Mouse (Mus musculus) CH12.LX (cell line): Measurements from ENCODE around the gene Itgad. TPM values are rescaled to one million over a fixed set of nuclear protein-coding genes. Genes with fewer than 3 reads are reported as not detected.

Source experiments
- DNase-seq: peaks from one replicate; pipeline ENCODE4 v3.0.0-alpha.2; 2013; ENCODE audit errors: extremely low read depth
- H3K27ac ChIP-seq: 2 replicates; pipeline ENCODE4 v1.5.1; 2012; ENCODE audit warnings: low read depth, mild to moderate bottlenecking, control low read depth, moderate library complexity; ENCODE audit not compliant: insufficient read depth
- H3K27me3 ChIP-seq: replicated peaks from 2 replicates; pipeline ENCODE3; 2012; ENCODE audit warnings: inconsistent platforms
- H3K36me3 ChIP-seq, 2 experiments: replicated peaks in 1 of 2; 2 replicates each; pipeline versions ENCODE3 to v1.6.1; 2012; ENCODE audit warnings: inconsistent platforms in 1 of 2, low read length in 1 of 2, mild to moderate bottlenecking in 1 of 2, mixed read lengths in 1 of 2, moderate library complexity in 1 of 2; ENCODE audit not compliant: control insufficient read depth in 1 of 2, insufficient read depth in 1 of 2
- H3K4me1 ChIP-seq, 2 experiments: 2 replicates each; pipeline ENCODE4 v1.6.1; 2012; ENCODE audit warnings: inconsistent platforms in 1 of 2, moderate library complexity in 1 of 2; ENCODE audit not compliant: insufficient read depth in 2 of 2, control insufficient read depth in 1 of 2
- H3K4me2 ChIP-seq: 2 replicates; pipeline ENCODE4 v1.6.1; 2012; ENCODE audit warnings: low read depth, mild to moderate bottlenecking, control low read depth; ENCODE audit not compliant: poor library complexity, insufficient read depth, severe bottlenecking
- H3K4me3 ChIP-seq, 3 experiments: fragments of 150-350 bp in 1 of 3; sonication (generic) in 1 of 3; replicated peaks in 1 of 3; 2 replicates each; pipeline versions ENCODE3 to v1.5.1; 2011 to 2012; ENCODE audit warnings: low read depth in 2 of 3, low read length in 2 of 3, mild to moderate bottlenecking in 2 of 3, moderate library complexity in 2 of 3, control low read depth in 1 of 3, improper control_type of control experiment in 1 of 3, inconsistent platforms in 1 of 3, mixed read lengths in 1 of 3; ENCODE audit not compliant: poor library complexity in 1 of 3
- H3K79me2 ChIP-seq: replicated peaks from 2 replicates; pipeline ENCODE4 v1.6.1; 2012; ENCODE audit warnings: mild to moderate bottlenecking, moderate library complexity; ENCODE audit not compliant: control insufficient read depth, poor library complexity, insufficient read depth, severe bottlenecking; ENCODE audit errors: extremely low read depth
- H3K9ac ChIP-seq: 2 replicates; pipeline ENCODE4 v1.6.1; 2012; ENCODE audit warnings: low read depth, mild to moderate bottlenecking, control low read depth, moderate library complexity; ENCODE audit not compliant: insufficient read depth
- H3K9me3 ChIP-seq: replicated peaks from 2 replicates; pipeline ENCODE3; 2012; ENCODE audit warnings: low read length, inconsistent platforms, mixed read lengths
- BHLHE40 ChIP-seq: IDR thresholded peaks from 2 replicates; pipeline ENCODE4 v1.6.1; 2011; ENCODE audit warnings: mild to moderate bottlenecking, low read depth, low read length, improper control_type of control experiment
- ELF1 ChIP-seq: IDR thresholded peaks from 2 replicates; pipeline ENCODE4 v1.6.1; 2014; ENCODE audit warnings: low read depth, mild to moderate bottlenecking, inconsistent platforms, low read length, improper control_type of control experiment
- EP300 ChIP-seq: IDR thresholded peaks from 2 replicates; pipeline ENCODE4 v1.6.1; 2011; ENCODE audit warnings: low read length, improper control_type of control experiment
- GABPA ChIP-seq: IDR thresholded peaks from 2 replicates; pipeline ENCODE4 v1.6.1; 2012; ENCODE audit warnings: low read depth, low read length, improper control_type of control experiment, inconsistent platforms; ENCODE audit not compliant: insufficient replicate concordance
- JUN ChIP-seq: IDR thresholded peaks from 2 replicates; pipeline ENCODE4 v1.6.1; 2011; ENCODE audit warnings: low read depth, mild to moderate bottlenecking, low read length, improper control_type of control experiment, moderate library complexity; ENCODE audit not compliant: insufficient read depth
- JUND ChIP-seq: conservative IDR thresholded peaks from 2 replicates; pipeline ENCODE4 v1.6.1; 2011; ENCODE audit warnings: low read depth, low read length, improper control_type of control experiment
- MAX ChIP-seq: IDR thresholded peaks from 2 replicates; pipeline ENCODE4 v1.6.1; 2011; ENCODE audit warnings: low read length, improper control_type of control experiment
- MAZ ChIP-seq: IDR thresholded peaks from 2 replicates; pipeline ENCODE4 v1.6.1; 2012; ENCODE audit warnings: low read depth, mild to moderate bottlenecking, inconsistent platforms, low read length, improper control_type of control experiment, moderate library complexity
- MEF2A ChIP-seq: IDR thresholded peaks from 2 replicates; pipeline ENCODE4 v1.6.1; 2014; ENCODE audit warnings: low read depth, mild to moderate bottlenecking, inconsistent platforms, low read length, improper control_type of control experiment, borderline replicate concordance
- MYC ChIP-seq: IDR thresholded peaks from 2 replicates; pipeline ENCODE4 v1.6.1; 2011; ENCODE audit warnings: low read depth, mild to moderate bottlenecking, improper control_type of control experiment, low read length
- NRF1 ChIP-seq: IDR thresholded peaks from 2 replicates; pipeline ENCODE4 v1.6.1; 2014; ENCODE audit warnings: low read depth, mild to moderate bottlenecking, inconsistent platforms, low read length, improper control_type of control experiment, moderate library complexity
- POLR2AphosphoS2 ChIP-seq: IDR thresholded peaks from 2 replicates; pipeline ENCODE4 v1.6.1; 2011; ENCODE audit warnings: low read depth, low read length, improper control_type of control experiment
- RCOR1 ChIP-seq: conservative IDR thresholded peaks from 2 replicates; pipeline ENCODE4 v1.6.1; 2012; ENCODE audit warnings: low read depth, mild to moderate bottlenecking, inconsistent platforms, low read length, improper control_type of control experiment
- SMC3 ChIP-seq: IDR thresholded peaks from 2 replicates; pipeline ENCODE4 v1.6.1; 2011; ENCODE audit warnings: low read depth, low read length, improper control_type of control experiment
- TBP ChIP-seq: conservative IDR thresholded peaks from 2 replicates; pipeline ENCODE4 v1.6.1; 2011; ENCODE audit warnings: low read depth, low read length, improper control_type of control experiment
- UBTF ChIP-seq: IDR thresholded peaks from 2 replicates; pipeline ENCODE4 v1.6.1; 2012; ENCODE audit warnings: low read depth, mild to moderate bottlenecking, inconsistent platforms, low read length, improper control_type of control experiment, moderate library complexity
- USF2 ChIP-seq: conservative IDR thresholded peaks from 2 replicates; pipeline ENCODE4 v1.6.1; 2011; ENCODE audit warnings: low read depth, low read length, improper control_type of control experiment
- ZC3H11A ChIP-seq: IDR thresholded peaks from 2 replicates; pipeline ENCODE4 v1.6.1; 2012; ENCODE audit warnings: low read depth, mild to moderate bottlenecking, inconsistent platforms, low read length, improper control_type of control experiment
- ZMIZ1 ChIP-seq: IDR thresholded peaks from 2 replicates; pipeline ENCODE4 v1.6.1; 2012; ENCODE audit warnings: low read depth, mild to moderate bottlenecking, inconsistent platforms, low read length, improper control_type of control experiment
- ZNF384 ChIP-seq: IDR thresholded peaks from 2 replicates; pipeline ENCODE4 v1.6.1; 2012; ENCODE audit warnings: low read depth, low read length, improper control_type of control experiment, inconsistent platforms
- dilution Hi-C: fragments of 300-500 bp; cut with MboI; formaldehyde crosslinking; loops from 2 replicates; pipeline ENCODE4 v1.14.3; 2020; ENCODE audit warnings: low sequenced_read_pairs; ENCODE audit not compliant: extremely low pct_unique_long_range_greater_than_20kb, extremely low pct_ligation_motif_present
- in situ Hi-C: fragments of 300-500 bp; cut with MboI; formaldehyde crosslinking; loops from 3 replicates; pipeline ENCODE4 v1.14.3; 2019; ENCODE audit warnings: low sequenced_read_pairs, low pct_ligation_motif_present, low pct_unique_long_range_greater_than_20kb, mixed read lengths
- polyA plus RNA-seq: library from polyadenylated mRNA; unstranded; fragments of >175 nt; gene quantifications from 2 replicates; pipeline ENCODE4 v1.2.1, GENCODE M21; 2012; ENCODE audit warnings: low read depth; ENCODE audit not compliant: insufficient read length
- total RNA-seq, 2 experiments: library from RNA; depleted of rRNA; stranded (reverse); fragments of 300-350 nt in 1 of 2; fragments of >200 nt in 1 of 2; gene quantifications; 2 replicates each; pipeline ENCODE4 v1.2.3; 2012 to 2014

Gene Itgad
- total and polyA plus RNA-seq, 3 experiments = not detected

DNA sequence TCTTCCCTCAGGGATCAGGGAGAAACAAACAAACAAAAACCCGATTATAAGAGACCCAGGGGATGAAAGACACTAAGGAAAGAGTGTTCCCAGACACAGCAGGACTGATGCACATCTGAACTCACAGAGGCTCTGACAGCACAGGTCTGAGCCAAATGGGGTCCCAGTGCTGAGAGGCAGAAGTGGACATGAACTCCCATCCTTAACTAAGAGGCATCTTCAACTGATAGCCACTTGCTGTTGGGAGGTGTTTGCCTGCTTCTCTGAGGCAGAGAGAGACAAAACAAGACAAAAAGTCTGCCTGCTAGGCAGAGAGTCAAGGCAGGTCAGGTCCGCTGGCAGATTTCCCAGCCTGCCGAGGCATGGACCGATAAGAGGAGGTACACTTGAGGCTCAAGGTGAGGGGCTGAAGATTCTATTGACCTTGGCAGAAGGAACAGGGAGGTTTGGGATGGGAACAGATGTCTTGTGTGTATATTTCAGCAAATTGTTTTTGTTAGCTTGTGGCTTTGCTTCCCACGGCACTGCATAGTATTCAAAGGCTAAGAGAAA, 102.7 kb downstream of the Itgad start:
- H3K4me1 ChIP-seq = no peaks in the 10 kb centered on the region
- TF ChIP-seq BHLHE40 (no peak), USF2 (no peak), MAZ (no peak), ZC3H11A (no peak), RCOR1 (no peak), EP300 (no peak), GABPA (no peak), SMC3 (no peak)
- H3K79me2 ChIP-seq = no peaks in the 10 kb centered on the region
- no peak overlapping the region for H3K9ac ChIP-seq
- H3K36me3 ChIP-seq = peaks cover 0 to 15% of the 10 kb centered on the region in 2 experiments
- no peak for DNase-seq
- no peak overlapping the region for H3K4me2 ChIP-seq
- peaks cover 12% of the 10 kb centered on the region for H3K27me3 ChIP-seq
- H3K9me3 ChIP-seq = no peaks in the 10 kb centered on the region
- H3K4me3 ChIP-seq = no peak overlapping the region
- dilution Hi-C loops (no loop called here), in situ Hi-C loops (no loop called here)
- no peak overlapping the region for H3K27ac ChIP-seq

DNA sequence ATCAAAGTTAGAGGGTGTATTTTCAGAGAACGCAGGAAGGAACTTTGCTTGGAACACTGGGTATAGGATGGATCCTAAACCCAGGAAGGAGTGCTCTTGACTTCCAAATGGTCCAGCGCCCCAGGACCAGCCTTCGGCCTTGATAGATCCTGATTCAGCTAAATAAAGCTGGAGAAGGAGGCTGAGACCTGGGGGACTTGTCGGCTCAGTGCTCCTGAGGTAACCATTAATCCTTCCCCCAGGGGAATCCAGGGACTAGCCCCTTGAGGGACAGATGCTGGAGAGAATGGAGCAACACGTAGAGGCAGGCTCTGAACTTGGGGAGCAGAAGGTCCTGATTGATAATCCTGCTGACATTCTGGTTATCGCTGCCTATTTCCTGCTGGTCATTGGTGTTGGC, 111.2 kb downstream of the Itgad start, which contains the start of gene Slc5a2:
Gene Slc5a2 (plus strand): TSS at position 247 of the 400 bp plus-strand sequence.
- Histone ChIP-seq H3K4me2 (no peak within 1 kb of the TSS), H3K4me3 (no peak within 1 kb of the TSS), H3K27me3 (peaks cover 16% of the 10 kb centered on the region), H3K27ac (no peak within 1 kb of the TSS), H3K36me3 (peaks cover 0 to 4% of the 10 kb centered on the region in 2 experiments), H3K9me3 (no peaks in the 10 kb centered on the region), H3K4me1 (no peaks in the 10 kb centered on the region), H3K9ac (no peak within 1 kb of the TSS), H3K79me2 (no peaks in the 10 kb centered on the region)
- in situ Hi-C loops = no loop called here
- DNase-seq = no peak
- no peak for TF ChIP-seq MYC
- TF ChIP-seq MEF2A = no peak
- TF ChIP-seq POLR2AphosphoS2 = no peak
- TF ChIP-seq ELF1 = no peak
- TF ChIP-seq TBP = no peak
- no peak for TF ChIP-seq JUN
- TF ChIP-seq GABPA = no peak
- TF ChIP-seq JUND = no peak
- TF ChIP-seq UBTF = no peak
- no peak for TF ChIP-seq ZMIZ1
- no peak for TF ChIP-seq MAZ
- no peak for TF ChIP-seq NRF1
- no peak for TF ChIP-seq MAX
- TF ChIP-seq ZNF384 = no peak
- dilution Hi-C loops = no loop called here
